Mouse (Mus musculus) adrenal gland, postnatal 14 days (tissue): ENCODE data around the gene Ric1. TPM values are rescaled to one million over a fixed set of nuclear protein-coding genes. Genes with fewer than 3 reads are reported as not detected.
"Not testable (repeated sequence)": the region's sequence is repeated elsewhere in the genome, so short reads cannot be mapped to it uniquely, and the experiment has no call there.

Experiments used
- DNase-seq: peaks from one replicate; pipeline ENCODE4 v3.0.0; 2021; ENCODE audit warnings: mixed read lengths
- total RNA-seq: library from RNA; stranded (reverse); gene quantifications from 2 replicates; pipeline ENCODE4 v1.2.3, GENCODE M21; 2021

The Ric1 gene
- total RNA-seq, 1 experiment from 2014 or later = 53.6 TPM

DNA sequence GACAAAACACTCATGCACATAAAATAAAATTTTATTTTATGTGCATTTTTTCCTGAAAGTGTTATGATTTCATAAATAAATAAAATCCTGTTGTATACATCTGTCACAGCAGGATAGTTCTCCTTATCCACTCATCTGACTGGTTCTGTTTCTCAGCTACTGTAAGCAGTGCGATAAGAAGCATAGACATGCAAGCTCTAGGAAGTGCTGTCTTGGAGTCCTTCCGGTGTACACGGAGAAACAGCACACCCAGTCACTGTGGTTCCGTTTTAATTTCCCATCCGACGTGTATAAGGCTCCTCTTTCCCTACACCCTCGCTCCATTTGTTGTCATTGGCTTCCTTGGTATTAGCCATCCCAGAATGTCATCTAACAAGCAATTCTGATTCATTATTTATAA lies 24.2 kb upstream of the Ric1 start:
- DNase-seq = no peak

DNA sequence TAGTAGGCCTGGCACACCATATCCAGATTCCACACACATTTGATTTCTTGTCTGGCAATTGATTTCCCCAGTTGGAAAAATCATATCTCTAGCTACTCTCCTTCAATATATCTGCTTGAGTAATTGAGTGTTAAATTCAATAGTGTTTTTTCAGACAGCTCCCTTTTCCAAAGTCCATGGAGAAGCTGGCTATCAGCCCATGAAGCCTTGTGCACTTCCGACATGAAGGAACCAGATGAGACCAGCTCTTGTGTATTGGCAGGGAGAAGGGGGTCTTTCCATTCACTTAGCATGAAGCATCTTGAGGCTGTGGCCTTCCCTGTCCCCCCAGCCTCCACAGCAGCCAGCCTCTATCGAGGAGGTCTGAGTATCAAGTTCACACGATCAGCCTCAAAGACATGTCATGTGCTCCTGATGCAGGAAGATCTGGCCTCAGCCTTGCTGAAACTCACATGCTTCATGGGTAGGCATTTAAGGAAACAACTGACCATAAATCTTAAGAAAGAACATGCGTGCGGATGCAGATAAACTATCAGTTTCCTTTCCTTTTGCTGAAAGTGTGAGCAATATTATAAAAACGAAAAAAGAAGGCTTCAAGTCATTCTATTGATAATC lies 23.1 kb upstream of the Ric1 start:
- DNase-seq = no peak

DNA sequence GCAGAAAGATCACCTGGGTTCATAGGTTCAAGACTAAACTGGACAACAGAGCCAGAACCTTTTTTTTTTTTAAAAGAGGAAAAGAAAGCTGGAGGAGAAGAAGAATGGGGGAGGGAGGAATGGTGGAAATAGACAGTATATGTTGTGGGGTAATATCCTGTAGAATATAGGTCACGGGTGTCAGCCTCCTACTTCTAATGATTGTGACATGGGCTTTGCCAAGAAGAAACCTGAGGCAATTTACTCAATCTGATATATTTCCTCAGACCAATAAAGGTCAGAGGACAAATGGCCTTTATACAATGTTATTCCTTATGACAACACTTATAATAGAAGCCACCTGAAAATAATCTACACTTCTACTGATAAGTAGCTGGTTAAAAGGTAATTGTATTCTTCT lies 21.7 kb upstream of the Ric1 start:
- no peak for DNase-seq

DNA sequence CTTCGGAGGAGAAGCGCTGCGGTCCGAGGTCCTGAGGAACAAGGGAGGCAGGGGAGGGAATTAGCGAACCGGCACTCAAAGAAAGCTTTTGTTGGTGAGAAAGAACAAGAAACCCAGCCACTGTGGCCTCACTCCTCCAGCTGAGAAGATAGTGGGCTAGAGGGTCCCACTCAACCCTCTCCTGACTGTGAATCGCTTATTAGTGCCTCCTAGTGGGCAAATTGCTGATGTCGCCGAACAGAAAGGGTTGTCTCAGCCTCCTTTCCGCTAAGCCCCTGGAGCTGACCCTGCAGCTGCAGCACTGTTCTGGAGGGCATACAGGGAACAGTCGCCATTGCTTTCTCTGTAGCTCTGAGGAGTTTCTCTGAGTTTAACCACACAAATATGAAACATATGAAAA lies 21.0 kb upstream of the Ric1 start:
- DNase-seq = peak; percentile 55

DNA sequence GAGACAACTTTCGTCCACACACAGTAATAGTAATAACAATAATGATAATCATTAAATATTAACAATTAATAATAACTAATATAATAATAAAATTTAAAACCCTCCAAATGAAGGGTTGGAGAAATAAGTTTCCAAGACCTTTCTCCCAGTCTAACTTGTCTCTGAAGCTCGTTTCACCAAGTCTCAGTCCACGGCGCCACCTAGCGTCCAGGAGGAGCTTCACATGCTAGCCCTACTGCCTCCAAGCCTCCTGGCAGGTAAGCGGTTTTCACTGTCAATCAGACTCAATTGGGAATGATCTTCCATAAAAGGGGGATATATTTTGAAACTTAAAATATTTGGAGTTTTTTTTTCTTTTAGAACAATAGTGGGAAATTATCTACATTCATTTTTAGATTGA lies 20.6 kb upstream of the Ric1 start:
- peak; percentile 92 for DNase-seq

DNA sequence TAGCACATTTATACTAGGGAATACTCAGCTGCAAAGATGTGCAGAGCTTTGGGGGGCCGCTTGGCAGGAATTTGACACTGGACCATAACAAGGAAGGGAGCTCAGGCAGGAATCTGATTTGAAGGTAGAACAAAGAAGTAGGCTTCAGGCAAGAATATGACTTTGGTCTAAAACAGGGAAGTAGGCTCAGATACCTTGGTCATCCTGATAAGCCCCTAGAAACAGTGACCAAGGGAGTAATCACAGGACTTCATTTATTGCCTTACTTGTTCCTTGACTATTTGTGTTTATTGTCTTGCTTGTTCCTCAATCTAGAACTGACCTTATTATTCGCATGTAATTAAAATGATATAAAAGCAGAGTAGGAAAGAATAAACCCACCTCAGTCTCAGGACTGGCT lies 18.0 kb upstream of the Ric1 start:
- DNase-seq = no peak

DNA sequence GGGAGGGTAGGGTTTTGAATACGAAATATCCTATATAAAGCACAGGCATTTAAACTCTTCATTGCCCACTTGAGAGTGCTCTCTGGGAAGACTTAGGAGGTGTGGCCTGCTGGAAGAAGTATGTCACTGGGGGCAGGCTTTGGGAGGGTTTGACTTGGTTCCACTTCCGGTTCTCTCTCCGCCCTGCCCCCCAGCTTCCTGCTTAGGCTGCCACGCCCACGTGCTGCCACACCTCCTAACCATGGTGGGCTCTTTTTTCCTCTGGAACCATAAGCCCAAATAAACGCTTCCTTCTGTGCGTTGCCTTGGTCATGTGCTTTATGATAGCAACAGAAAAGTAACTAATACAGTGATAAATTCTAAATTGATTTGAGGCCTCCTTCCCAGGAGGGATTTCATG lies 16.5 kb upstream of the Ric1 start:
- no peak for DNase-seq

DNA sequence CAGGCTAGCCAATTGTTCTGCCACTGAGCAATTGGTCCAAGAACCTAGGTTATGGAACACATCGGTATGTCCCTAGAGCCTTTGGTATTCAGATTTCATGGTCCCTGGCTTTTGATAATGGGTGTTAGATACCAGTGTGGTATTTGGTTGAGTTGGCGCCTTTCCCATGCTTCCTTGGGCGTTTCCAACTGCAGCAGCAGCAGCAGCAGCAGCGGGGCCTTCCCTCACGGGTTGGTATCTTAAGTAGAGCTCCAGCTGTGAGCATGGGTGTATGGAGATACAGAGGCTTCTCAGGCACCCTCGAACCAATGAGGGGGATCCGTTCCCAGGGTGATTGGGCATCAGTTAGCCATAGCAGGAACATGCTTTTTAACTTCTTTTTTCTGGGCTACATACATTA lies 13.9 kb upstream of the Ric1 start:
- no peak for DNase-seq

DNA sequence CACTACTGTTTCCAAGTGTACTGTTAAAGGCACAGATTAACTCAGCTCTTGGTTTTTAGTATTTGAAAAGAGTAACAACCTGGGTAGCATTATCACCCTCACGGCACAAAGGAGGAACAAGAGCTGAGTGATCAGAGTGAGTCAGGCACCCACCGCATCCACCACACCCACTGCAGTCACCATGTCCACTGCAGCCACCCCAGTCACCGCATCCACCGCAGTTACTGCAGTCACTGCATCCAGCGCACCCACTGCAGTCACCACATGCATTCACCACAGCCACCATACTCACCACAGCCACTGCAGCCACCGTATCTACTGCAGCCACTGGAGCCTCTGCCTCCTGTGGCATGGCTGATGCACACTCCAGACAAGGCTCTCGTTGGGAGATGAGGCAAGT lies 12.2 kb upstream of the Ric1 start:
- no peak for DNase-seq

DNA sequence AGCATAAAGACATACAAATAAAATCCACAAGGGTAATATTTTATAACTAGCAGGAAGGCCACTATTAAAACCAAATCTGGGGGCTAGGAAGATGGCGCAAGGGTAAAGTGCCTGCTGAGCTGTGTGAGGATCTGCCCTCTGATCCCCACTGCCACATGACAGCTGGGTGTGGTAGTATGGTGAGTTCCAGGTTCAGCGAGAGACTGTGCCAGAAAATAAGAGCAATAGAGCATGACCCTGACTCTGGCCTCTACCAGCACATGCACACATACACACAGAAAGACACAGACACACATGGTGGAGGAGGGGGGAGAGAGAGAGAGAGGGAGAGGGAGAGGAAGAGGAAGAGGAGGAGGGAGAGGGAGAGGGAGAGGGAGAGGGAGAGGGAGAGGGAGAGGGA lies 10.3 kb upstream of the Ric1 start:
- DNase-seq = no peak

DNA sequence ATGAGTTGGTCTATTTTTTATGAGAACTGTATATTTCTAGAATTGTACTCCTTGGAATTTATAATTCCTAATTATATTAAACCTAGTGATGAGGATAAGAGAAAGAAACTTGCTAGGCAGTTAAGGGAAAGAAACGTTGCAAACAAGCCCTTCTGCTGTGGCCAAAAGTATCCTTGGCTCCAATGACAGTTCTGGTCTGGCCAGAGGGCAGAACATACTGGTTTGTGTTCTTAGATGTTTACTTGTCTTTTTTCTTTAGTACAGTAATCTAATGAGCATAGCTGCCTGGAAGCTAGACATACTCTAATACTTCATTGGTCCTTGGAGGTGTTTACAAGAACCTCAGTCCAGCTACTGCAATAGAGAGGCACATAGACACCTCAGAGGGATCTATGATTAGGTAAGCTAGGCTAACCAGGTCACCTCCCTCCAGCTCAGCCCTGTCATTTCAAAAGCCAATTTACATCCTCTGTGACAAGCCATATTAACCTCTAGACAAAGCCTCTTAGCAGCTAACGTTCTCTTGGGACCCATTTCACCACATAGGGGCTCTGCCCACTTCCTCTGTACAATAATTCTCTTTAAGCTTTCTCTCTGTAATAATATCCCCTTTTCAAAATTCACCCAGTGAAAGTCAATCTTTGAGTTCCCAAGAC lies 8.8 kb upstream of the Ric1 start:
- DNase-seq = no peak

DNA sequence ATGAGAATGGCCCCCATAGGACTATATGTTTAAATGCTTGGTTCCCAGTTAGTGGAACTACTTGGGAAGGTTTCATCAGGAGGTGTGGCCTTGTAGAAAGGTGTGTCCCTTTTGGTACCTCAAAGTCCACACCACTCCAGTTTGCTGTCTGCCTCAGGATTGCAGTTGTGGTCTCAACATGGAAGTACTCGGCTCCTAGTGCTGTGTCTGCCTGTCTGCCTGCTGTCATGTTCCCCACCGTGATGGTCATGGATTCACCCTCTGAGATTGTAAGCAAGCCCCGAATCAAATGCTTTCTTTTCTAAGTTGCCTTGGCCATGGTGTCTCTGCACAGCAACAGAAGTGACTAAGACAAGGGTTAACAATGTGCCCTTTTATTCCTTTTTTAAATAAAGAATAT lies 8.0 kb upstream of the Ric1 start:
- no peak for DNase-seq

DNA sequence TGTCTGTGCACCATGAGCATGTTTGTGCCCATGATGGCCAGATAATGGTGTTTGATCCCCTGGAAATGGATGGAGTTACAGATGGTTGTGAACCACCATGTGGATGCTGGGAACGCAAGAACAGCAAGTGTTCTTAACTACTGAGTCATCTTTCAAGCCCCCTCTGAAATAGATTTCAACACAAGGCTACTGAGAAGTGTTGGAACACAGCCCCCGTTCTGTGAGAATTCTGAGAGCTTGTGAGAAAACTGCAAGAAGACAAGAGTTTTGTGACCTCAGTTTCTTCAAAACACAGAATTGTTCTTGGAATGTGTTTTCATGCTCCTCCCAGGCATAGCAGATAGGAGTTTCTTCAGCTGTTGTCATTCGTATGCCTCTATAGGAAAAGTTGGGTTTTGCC lies 6.7 kb upstream of the Ric1 start:
- no peak for DNase-seq

DNA sequence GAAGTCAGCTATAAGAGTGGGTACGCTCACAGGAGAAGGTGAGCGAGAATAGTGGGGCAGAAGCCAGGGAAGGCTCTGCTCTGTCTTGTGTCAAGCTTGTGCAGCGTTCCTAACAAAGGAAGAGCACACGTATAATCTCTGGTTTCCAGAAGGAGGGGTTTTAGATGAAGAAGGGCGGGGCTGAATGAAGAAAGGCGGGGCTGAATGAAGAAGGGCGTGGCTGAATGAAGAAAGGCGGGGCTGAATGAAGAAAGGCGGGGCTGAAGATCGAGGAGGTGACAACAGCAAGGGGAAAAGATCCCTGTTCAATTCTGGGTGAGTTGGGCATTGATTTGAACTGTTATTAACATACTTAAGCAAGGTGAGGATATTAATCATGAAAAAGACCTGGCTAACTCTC lies 6.1 kb upstream of the Ric1 start:
- no peak for DNase-seq

DNA sequence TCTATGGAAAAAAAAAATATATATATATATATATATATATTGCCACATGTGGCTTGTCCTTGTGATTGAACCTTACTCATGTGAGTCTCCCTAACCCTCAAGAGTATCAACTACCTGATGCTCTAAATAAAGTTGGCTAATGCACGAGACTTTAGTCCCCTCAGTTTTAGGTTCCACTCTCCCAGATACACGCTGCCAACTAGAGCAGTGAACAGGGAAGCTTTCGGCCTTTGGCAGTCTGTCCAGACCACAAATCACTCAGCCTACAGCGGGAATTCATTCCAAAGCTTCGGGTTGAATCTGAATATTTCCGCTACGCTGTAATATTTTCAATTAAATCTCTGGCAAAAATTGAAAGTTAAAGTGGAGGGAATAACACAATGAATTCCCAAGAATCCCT lies 3.7 kb upstream of the Ric1 start:
- peak; percentile 28 for DNase-seq

DNA sequence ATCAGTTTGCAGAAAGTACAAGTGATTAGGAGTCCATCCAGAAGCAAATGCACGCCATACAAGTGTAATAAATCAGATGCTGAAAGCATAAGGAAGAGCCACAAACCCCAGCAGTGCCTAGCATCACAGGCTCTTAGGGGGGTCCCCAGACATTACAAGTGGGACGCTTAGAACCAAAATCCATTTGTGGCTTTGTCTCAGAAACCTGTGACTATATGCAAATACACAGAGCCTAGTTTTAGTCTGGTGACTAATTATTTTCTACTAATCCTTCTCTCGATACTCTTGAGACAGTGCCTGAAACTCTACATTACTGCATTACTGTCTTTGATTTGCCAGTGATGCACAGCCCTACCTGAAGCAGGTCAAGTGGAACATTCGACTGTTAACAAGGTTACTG lies 3.2 kb upstream of the Ric1 start:
- DNase-seq = no peak

DNA sequence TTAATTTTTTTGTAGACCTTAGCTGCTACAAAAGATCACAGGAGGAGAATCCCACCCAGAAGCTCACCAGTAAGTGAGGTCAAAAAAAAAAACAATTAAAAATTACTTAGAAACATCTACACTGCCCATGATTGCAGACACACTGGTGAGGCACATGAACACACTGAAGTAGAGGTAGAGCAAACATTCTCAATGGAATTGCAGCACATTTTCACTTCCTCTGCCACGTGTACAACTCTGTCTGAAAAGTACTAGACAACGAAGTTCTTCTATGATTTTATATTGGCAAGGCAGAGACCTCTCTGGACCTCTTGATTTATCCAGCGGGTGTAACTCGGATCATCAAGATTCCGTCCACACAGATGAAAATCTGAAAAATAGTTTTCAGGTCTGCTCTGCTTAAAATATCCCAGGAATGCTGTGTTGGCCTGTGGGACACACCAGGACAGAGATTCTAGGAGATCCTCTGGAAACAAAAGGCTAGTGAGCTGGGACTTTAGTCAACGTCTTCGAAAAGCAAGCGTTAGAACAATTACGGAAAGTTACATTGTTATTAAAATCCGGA lies 1.0 kb upstream of the Ric1 start:
- DNase-seq = no peak

DNA sequence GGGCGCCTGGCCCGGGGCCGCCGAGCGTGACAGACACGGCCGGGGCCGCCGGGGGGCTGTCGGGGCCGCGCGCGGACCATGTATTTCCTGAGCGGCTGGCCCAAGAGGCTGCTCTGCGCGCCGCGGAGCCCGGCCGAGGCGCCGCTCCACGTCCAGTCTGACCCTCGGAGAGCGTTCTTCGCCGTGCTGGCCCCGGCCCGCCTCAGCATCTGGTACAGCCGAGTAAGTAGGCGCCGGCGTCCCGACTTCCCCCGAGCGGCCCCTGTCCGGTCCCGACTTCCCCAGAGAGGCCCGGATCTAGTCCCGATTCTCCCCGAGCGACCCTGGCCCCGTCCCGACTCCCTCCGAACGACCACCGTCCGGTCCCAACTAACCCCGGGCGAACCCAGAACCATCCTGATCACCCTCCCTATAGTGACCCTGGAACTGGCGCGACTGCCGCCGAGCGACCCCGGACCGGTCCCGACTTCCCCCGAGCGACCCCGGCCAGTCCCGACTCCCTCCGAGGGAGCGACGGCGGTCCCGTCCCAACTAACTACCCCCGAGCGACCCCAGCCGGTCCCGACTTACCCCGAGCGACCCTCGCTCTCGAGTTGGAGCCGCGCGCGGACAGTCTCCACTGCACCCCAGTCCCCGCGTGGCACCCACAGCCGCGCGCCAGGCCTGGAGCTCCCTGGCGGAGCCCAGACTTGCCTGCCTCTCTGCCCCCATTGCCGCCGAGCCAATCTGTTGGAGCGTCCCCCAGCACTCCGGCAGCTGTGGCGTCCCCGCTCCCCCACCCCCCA lies 555 bp downstream of the Ric1 start:
- peak; percentile 77 for DNase-seq

DNA sequence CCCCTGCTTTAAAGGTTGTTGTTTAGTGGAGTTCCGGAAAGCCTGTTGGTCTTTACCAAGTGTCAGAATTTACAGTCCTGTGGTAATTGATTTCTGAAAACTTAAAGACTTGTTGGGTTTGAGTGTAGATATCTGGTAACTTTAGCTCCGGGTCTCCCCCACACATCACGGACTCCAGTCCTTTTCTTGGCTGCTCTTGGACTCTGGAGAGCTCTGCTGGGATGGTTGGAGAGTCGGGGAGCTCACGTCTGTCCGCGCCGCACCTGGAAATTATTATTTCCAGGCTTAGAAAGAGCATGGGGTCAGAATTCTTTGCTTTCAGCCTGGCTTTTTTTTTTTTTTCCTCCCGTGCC lies 1.1 kb downstream of the Ric1 start:
- no peak for DNase-seq

DNA sequence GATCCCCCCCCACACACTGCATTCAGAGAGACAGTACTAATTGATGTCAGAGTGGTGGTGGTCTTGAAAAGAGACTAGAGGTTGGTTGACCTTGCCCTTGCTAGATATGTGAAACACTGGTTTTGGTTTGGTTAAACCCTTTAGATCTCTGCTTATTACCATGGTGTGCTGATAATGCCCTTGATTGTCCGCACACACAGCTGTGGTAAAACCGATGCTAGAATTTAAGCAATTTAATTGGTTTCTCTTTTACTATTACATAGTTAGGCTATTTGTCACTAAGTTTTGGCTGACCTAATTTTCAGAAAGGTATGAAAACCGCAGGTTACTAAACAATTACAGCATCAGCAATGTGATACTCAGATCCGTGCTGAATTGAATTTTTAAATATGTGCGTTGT lies 1.6 kb downstream of the Ric1 start:
- no peak for DNase-seq

DNA sequence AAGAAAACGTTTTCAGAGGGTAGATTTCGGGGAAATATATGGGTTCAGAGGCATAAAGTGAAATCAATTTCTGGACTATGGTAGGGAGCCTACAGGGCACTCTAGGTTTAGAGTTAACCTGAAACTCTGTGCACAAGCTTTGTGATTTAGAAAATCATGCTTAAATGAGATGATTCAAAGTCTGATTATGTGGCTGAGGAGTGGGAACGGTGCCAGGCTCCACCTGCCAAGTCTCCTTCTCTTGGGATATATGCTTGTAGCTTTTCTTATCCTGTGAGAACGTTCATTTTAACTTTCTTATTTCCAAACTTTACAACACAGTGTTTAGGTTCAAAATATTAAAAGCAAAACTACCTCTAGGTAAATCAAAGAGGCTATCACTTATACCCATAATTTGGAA lies 2.5 kb downstream of the Ric1 start:
- DNase-seq = peak; percentile 52

DNA sequence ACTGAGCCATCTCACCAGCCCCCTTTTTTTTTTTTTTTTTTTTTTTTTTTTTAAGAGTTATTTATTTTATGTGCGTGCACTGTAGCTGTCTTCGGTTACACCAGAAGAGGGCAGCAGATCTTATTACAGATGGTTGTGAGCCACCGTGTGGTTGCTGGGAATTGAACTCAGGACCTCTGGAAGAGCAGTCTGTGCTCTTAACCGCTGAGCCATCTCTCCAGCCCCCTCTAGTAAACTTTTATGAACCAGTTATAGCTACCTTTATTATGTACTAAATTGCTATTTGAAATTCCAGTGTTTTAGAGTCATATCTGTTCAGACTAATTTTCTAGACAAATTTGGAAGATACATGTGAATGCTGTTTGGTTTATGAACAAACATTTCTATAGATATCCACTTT lies 3.5 kb downstream of the Ric1 start:
- not testable (repeated sequence) for DNase-seq

DNA sequence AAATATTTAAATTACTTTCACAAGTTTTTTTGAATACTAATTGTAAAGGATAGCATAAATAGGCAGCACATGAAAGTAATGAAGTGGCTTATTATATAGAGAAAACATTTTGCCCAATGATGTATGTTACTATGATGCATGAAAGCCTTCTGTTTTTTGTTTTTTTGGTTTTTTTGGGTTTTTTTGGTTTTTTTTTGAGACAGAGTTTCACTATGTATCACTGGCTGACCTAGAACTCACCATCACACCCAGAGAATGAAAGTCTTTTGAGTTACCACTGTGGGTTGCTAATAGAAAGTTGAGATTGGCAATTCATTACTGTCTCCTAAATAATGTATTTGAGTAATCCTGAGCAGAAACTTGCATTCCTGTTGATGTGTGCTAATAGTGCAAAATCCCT lies 4.8 kb downstream of the Ric1 start:
- DNase-seq = no peak

DNA sequence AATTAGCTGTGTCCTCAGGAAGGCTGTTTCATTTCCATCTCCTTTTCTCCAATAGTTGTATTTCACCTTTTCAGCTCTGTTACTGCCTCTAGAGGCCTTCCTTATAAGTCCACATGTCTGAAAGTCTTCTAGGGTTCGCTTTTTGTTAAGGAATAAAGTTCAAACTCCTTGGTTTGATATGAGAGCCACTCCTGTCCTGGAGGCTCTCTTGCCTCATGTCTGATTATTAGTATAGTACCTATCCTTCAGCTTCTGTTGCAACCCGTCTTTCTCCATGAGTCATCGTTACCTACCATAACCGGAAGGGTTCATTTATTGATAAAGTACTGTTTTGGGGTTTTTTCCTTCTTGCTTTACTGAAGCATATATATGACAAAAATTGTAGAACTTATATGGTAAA lies 5.2 kb downstream of the Ric1 start:
- no peak for DNase-seq
